Mouse (Mus musculus): ENCODE results near the gene Eno1. TPM values are rescaled to one million over a fixed set of nuclear protein-coding genes. Genes with fewer than 3 reads are reported as not detected.

Eno1 gene
- polyA plus RNA-seq (2014; fragmentation: Illumina TruSeq; extraction: RNeasy Lipid Tissue Mini Kit (QIAGEN cat#74804)): 153 TPM

GRCm38 (mm10) chr4:150236521-150237481, at the start of gene Eno1:
Gene Eno1 (plus strand): TSS chr4:150236721.

GRCm38 (mm10) chr4:150201232-150201631, 35.3 kb upstream of the Eno1 start, which contains the start of gene Car6:
Gene Car6 (minus strand): TSS chr4:150201332.

GRCm38 (mm10) chr4:150281018-150281761, 44.7 kb downstream of the Eno1 start, which contains the start of gene Rere:
Gene Rere (plus strand): TSS chr4:150281646.

Other genes with a start within 250 kb of the Eno1 start
- 9.2 TPM for gene H6pd, start 227.7 kb upstream of the Eno1 start, polyA plus RNA-seq (2014; fragmentation: Illumina TruSeq; extraction: RNeasy Lipid Tissue Mini Kit (QIAGEN cat#74804))
- 1.0 TPM for gene Gpr157, start 149.4 kb upstream of the Eno1 start, polyA plus RNA-seq (2014; fragmentation: Illumina TruSeq; extraction: RNeasy Lipid Tissue Mini Kit (QIAGEN cat#74804))
- not detected for gene Slc2a5, start 117.4 kb upstream of the Eno1 start, polyA plus RNA-seq (2014; fragmentation: Illumina TruSeq; extraction: RNeasy Lipid Tissue Mini Kit (QIAGEN cat#74804))
- gene Slc2a7, start 87.7 kb upstream of the Eno1 start, polyA plus RNA-seq (2014; fragmentation: Illumina TruSeq; extraction: RNeasy Lipid Tissue Mini Kit (QIAGEN cat#74804)): not detected
- gene Car6, start 35.4 kb upstream of the Eno1 start, polyA plus RNA-seq (2014; fragmentation: Illumina TruSeq; extraction: RNeasy Lipid Tissue Mini Kit (QIAGEN cat#74804)): not detected
- 68.8 TPM for gene Rere, start 44.9 kb downstream of the Eno1 start, polyA plus RNA-seq (2014; fragmentation: Illumina TruSeq; extraction: RNeasy Lipid Tissue Mini Kit (QIAGEN cat#74804))